Mouse (Mus musculus) spleen, postnatal 4 days (tissue): ENCODE data around the gene 4930562C15Rik.
"Not testable (repeated sequence)": the region's sequence is repeated elsewhere in the genome, so short reads cannot be mapped to it uniquely, and the experiment has no call there.

Experiments used
- DNase-seq, 2 experiments: peaks; one replicate each; pipeline ENCODE4 v3.0.0; 2022; ENCODE audit warnings: low spot score in 2 of 2

Gene 4930562C15Rik

DNA sequence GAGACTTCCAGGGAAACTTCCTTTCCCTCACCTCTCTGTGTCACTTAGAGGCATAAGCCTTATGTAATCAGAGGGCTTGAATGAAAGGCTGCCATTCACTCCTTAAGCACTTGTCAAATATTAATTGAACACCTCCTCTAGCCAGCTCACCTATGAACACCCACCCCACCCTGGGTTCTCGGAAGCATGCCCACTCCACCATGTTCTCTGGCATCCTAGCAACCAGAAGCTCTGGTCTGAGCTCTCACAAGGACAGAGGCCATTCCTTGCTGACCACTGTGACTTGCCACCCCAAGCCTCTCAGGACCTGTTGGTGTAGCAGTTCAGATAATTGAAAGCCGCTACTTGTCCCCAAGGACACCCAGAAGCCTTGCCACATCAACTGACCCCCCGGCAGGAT, at the start of gene 4930562C15Rik:
Gene 4930562C15Rik, plus strand, starts transcription at position 226 of the 400 bp plus-strand sequence.
- DNase-seq, result no peak

DNA sequence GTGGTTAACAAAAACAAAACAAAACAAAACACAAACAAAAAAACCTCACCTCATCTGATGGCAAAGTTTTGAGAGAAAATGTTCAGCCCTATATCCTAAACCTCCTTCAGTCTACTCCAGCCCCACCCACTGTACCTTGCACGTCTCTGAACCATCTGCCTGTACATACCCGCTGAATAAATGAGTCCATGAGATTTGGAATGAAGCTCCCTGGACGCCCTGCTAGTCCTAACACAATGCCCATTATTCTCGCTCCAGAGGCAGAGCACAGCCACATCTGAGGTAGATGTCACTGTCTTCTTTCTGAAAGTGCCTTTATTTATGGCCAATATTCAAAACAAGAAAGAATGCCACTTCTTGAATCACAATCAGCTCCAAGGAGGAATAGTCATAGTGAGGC, 49.5 kb upstream of the 4930562C15Rik start:
- DNase-seq, result no peak

DNA sequence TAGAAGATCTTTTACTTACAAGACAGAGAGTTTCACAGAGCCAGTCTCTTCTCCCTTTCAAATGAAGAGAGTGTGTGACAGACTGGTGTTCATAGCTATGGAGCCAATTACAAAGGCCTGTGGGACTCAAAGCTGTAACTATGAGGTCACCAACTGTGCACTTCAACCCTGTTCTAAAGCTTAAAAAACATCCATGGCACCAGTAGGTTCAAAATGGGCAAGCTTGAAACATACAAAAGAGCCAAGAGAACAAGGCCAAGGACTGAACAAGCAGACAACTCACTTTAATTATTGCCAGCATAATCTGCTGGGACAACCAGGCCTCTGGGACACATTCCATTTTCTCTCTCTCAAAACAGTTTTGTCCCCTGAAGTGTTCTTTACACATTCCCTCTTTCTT, 47.0 kb upstream of the 4930562C15Rik start:
- DNase-seq, result no peak

GRCm38 (mm10) chr16:4789311-4789768, 45.9 kb upstream of the 4930562C15Rik start:
- peak; percentile 23 to 69 for DNase-seq

GRCm38 (mm10) chr16:4789810-4790559, 45.2 kb upstream of the 4930562C15Rik start, which contains the start of gene Cdip1:
Gene Cdip1 (minus strand): TSS chr16:4790292.
- peak; percentile 88 to 93 for DNase-seq

GRCm38 (mm10) chr16:4791332-4791731, 43.9 kb upstream of the 4930562C15Rik start:
- DNase-seq, result no peak

DNA sequence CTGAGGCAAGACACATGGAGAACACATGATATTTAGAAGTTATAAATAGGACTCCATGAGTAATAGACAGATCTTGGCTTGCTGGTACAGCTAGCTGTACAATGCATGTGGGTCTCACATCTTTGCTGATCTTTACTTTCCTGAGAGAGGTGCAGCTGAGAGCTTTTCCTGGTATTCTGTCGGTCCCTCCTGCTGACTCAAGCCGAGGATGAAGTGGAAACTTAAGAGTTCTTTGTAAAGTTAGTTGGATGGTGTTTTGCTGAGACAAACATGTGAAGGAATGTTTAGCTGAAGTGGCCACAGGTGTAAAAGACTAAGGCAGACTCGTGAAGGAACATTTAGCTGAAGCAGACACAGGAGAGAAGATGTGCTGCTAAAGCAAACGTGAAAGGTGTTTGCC, 38.6 kb upstream of the 4930562C15Rik start:
- DNase-seq, result no peak

- DNase-seq, result no peak
These were observed 16.9 kb upstream of the 4930562C15Rik start for GRCm38 (mm10) chr16:4818349-4818748.

DNA sequence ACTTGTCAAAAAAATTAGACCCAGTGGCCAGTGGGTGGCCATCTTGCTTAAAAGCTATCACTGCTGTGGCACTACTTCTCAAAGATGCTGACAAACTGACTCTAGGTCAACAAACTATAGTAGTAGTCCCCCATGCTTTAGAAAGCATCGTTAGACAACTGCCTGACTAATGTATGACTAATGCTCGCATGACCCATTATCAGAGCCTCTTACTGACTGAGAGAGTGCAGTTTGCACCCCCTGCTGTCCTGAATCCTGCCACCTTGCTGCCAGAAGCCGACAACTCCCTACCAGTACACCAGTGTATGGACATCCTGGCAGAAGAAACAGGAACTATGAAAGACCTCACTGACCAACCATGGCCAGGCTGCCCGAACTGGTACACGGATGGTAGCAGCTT, 10.8 kb upstream of the 4930562C15Rik start:
- not testable (repeated sequence) for DNase-seq

DNA sequence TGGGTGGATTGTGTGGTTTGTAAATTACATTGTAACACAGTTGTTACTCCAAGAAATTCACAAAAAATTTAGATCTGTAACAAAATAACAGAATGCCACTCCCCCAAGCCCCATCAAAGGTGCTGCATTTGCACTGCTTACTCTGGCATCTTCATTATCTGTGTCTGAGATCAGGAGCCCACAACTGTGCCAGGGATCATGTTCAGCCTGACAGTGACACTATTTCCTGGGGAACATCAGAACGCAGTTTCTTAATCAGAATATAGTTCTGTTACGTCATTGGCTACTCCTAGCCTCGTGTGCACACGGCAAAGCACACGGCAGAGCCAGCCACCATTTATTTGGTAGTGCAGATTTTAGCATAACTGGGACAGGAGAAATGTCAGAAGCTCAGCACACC, 7.6 kb upstream of the 4930562C15Rik start:
- no peak for DNase-seq

- DNase-seq, result no peak
These were observed 5.8 kb upstream of the 4930562C15Rik start for GRCm38 (mm10) chr16:4829271-4829900.

- no peak for DNase-seq
These were observed 3.4 kb upstream of the 4930562C15Rik start for GRCm38 (mm10) chr16:4831650-4832419.

- DNase-seq, result no peak
These were observed 1.4 kb upstream of the 4930562C15Rik start for GRCm38 (mm10) chr16:4833858-4834257.

DNA sequence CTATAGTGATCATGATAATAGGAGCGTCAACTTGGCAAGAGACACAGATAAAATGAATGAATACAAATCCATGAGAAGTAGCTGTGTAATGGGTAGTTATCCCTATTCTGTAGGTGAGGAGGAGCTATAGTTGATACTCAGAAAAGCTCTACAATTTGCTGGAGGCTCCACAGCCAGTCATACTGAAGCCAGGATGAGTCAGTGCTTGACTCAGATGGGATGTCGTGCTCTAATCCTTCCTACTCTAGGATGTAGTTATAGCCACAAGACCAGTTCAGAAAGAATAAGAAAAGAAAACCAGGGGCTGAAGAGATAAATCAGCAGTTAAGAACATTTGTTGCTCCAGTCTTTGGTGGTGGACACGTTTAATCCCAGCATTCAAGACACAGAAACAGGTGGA, 2.4 kb downstream of the 4930562C15Rik start:
- no peak for DNase-seq

- no peak for DNase-seq
These were observed 4.3 kb downstream of the 4930562C15Rik start for GRCm38 (mm10) chr16:4839552-4839951.

DNA sequence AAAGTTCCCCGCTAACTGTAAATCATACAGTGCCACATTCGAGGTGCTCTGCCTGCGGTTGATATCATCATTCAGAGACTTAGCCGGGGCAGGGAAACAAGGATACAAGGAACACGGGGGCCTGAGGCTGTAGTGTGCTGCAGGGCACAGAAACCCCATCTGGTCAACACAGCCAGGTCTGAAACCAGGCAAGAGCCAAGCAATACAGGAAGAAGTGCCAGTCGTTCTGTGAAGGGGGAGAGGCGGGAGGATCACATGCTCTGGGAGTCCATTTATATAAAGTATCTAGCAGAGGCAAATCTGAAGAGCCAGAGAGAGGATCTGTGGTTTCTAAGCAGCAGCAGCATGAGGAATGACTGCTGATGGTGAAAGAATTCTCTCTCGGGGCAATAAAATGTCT, 5.0 kb downstream of the 4930562C15Rik start:
- DNase-seq, result no peak

DNA sequence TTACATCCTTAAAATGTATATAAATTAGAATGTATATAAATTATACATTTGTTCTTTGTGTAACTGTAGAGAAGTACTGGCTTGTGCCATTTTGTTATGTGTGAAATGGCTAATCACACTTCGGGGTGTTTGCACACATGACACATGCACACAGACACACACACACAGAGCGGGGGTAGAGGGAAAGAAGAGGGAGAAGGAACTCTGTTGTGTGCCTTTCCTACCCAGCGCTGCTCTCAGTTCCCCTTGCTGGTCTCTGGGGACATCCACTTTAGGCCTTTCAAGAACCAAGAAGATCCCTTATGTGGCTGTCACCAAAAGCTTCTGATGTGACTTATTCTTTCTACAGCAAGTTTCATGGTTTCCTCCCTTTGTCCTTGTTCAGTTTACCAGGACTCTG, 11.8 kb downstream of the 4930562C15Rik start:
- peak in 1 of 2 experiments; percentile 31 for DNase-seq

- no peak for DNase-seq
These were observed 12.9 kb downstream of the 4930562C15Rik start for GRCm38 (mm10) chr16:4848090-4848489.

DNA sequence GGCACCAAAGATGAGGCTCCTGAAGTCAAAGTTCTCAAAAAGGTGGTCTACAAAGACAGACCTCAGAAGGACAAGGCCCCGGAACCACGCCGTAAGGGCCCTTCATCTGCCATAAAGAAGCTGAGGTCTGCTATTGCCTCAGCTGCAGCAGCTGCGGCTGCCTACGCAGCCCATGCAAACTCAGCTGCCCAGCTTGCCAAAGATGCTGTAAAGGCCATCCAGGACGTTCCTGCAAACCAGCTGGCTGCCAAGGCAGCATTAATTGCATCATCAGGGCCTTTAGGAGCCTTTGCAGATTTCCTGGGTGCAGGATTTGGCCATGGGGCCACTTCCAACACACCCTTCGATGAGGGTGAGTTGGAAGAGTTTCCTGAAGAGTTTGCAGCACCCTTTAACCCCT, 15.1 kb downstream of the 4930562C15Rik start:
- no peak for DNase-seq

DNA sequence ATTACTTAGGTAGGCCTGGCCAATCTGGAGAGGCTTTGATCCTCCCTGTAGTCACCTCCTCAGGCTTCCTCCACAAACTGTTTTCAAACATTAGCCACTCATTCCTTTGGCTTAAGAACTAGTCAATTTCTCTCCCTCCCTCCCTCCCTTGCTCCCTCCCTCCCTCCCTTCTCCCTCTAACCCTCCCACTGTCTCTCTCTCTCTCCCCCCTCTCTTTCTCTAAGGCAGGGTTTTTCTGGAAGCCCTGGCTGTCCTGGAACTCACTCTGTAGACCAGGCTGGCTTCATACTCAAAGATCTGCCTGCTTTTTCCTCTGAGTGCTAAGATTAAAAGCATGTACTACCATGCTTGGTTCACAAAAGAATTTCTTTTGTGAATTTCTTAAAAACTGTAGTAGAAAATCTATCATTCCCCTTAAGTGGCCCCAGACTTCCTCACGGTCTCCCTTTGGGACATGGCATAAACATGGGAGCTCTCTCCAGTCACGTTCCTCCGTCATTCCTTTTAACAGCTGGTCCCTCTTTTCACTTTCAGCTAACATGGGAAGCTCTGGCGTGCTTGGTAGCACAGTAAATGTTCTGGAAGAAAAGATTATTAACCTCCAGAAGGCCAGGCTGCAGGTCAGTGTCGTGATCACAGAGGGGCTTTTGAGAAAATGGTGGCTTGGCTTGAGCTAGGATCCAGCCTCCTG, 15.9 kb downstream of the 4930562C15Rik start:
- DNase-seq, result no peak

DNA sequence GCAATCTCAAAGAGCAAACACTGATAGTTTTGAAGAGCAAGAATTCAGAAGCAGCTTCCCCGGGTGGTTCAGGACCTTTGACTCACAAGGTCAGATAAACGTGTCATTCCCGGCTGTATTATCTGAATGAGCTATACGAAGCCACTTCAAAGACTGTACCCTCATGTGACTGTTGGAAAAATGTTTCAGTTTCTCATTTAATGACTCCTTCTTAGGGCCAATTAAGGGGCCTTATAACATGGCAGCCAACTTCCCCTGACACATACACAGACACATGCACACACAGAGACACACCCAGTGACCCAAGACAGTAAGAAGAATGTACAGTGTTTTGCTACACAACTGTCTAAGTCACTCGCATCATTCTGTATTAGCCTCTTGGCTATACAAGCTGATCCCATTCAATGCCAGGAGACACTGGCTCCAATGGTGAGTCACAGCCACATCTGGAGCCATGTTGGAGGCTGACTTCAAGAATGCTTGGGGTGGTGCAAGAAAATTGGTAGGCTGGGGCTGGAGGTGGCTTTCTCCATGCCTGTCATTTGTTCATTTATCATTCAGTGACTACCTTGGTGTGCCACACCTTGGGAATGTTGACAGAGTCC, 19.9 kb downstream of the 4930562C15Rik start:
- no peak for DNase-seq
